Mouse (Mus musculus) hindbrain, embryonic 10.5 days (tissue): Measurements from ENCODE around the gene 1500011B03Rik. TPM values are rescaled to one million over a fixed set of nuclear protein-coding genes. Genes with fewer than 3 reads are reported as not detected.
A peak's percentile ranks its signal among the peaks of the same experiment; 100 is the strongest.
"Not testable (repeated sequence)": the region's sequence is repeated elsewhere in the genome, so short reads cannot be mapped to it uniquely, and the experiment has no call there.

Source experiments
- DNase-seq: peaks from one replicate; pipeline ENCODE4 v3.0.0-alpha.2; 2017; ENCODE audit warnings: low spot score
- H3K27ac ChIP-seq: fragments of 300-500 bp; sonication (generic); 2 replicates; pipeline ENCODE4 v1.5.1; 2016; ENCODE audit warnings: mild to moderate bottlenecking, moderate library complexity
- H3K27me3 ChIP-seq: fragments of 300-500 bp; sonication (generic); 2 replicates; pipeline ENCODE4 v1.6.1; 2016; ENCODE audit warnings: mild to moderate bottlenecking; ENCODE audit not compliant: poor library complexity, insufficient read depth, severe bottlenecking
- H3K36me3 ChIP-seq: fragments of 300-500 bp; sonication (generic); 2 replicates; pipeline ENCODE4 v1.6.1; 2016; ENCODE audit warnings: mild to moderate bottlenecking, moderate library complexity
- H3K4me1 ChIP-seq: fragments of 300-500 bp; sonication (generic); replicated peaks from 2 replicates; pipeline ENCODE4 v1.6.1; 2016; ENCODE audit warnings: mild to moderate bottlenecking
- H3K4me3 ChIP-seq: fragments of 300-500 bp; sonication (generic); 2 replicates; pipeline ENCODE4 v1.5.1; 2016; ENCODE audit warnings: mild to moderate bottlenecking, moderate library complexity
- H3K9me3 ChIP-seq: fragments of 300-500 bp; sonication (generic); 2 replicates; pipeline ENCODE4 v1.6.1; 2016; ENCODE audit warnings: mild to moderate bottlenecking, moderate library complexity
- WGBS: fragments of 180-500 bp; shearing (Covaris S2); methylation state at CpG from one replicate; pipeline ENCODE4 v1.1.7; 2016; 5-methylcytosine and 5-hydroxymethylcytosine counted together
- polyA plus RNA-seq: library from polyadenylated mRNA; unstranded; fragments of >200 nt; fragmentation: Nextera tagmentation; extraction: Ambion mirVana; gene quantifications from 2 replicates; pipeline ENCODE4 v1.2.1, GENCODE M21; 2016

1500011B03Rik gene
- 126 and 159 TPM in 2 replicates for polyA plus RNA-seq

- peak; percentile 93 for DNase-seq
- 8% methylated on average over 53 of the region's 53 CpGs for whole genome bisulfite sequencing
- Histone ChIP-seq H3K27ac (peak within 1 kb of the TSS; percentile 95), H3K4me3 (peak within 1 kb of the TSS; percentile 91), H3K9me3 (peaks cover 7% of the 10 kb centered on the region; the same call in 1 of the 2 replicates), H3K27me3 (no peaks in the 10 kb centered on the region), H3K4me1 (peaks cover 16% of the 10 kb centered on the region), H3K36me3 (peaks cover 21% of the 10 kb centered on the region)
Observed at GRCm38 (mm10) chr5:114822796-114823688, at the start of gene 1500011B03Rik. Gene 1500011B03Rik (minus strand): TSS chr5:114823468.

GRCm38 (mm10) chr5:114865279-114865678, 42.0 kb upstream of the 1500011B03Rik start:
- Histone ChIP-seq H3K27ac (no peak overlapping the region), H3K4me3 (no peak overlapping the region), H3K36me3 (peaks cover 3% of the 10 kb centered on the region; the same call in 1 of the 2 replicates), H3K9me3 (peaks cover 14% of the 10 kb centered on the region), H3K27me3 (no peaks in the 10 kb centered on the region; the same call in 1 of the 2 replicates), H3K4me1 (peaks cover 10% of the 10 kb centered on the region; the same call in 1 of the 2 replicates)
- DNase-seq = no peak
- WGBS = 91% methylated on average over 12 of the region's 12 CpGs

GRCm38 (mm10) chr5:114864813-114865212, 41.5 kb upstream of the 1500011B03Rik start:
- Histone ChIP-seq H3K4me1 (peaks cover 10% of the 10 kb centered on the region; the same call in 1 of the 2 replicates), H3K27ac (no peak overlapping the region), H3K27me3 (peaks cover 5% of the 10 kb centered on the region; the same call in 1 of the 2 replicates), H3K4me3 (no peak overlapping the region), H3K36me3 (peaks cover 3% of the 10 kb centered on the region; the same call in 1 of the 2 replicates), H3K9me3 (peaks cover 14% of the 10 kb centered on the region)
- DNase-seq = no peak
- 78% methylated on average over 7 of the region's 7 CpGs for WGBS

- 84% methylated on average over 6 of the region's 6 CpGs for WGBS
- Histone ChIP-seq H3K27ac (no peak overlapping the region), H3K36me3 (no peaks in the 10 kb centered on the region), H3K9me3 (no peaks in the 10 kb centered on the region), H3K4me3 (no peak overlapping the region), H3K4me1 (peaks cover 19% of the 10 kb centered on the region; the same call in 1 of the 2 replicates), H3K27me3 (peaks cover 20% of the 10 kb centered on the region)
- no peak for DNase-seq
Observed at GRCm38 (mm10) chr5:114861730-114862129, 38.5 kb upstream of the 1500011B03Rik start.

- peaks cover 15% of the 10 kb centered on the region; the same call in 1 of the 2 replicates for H3K4me1 ChIP-seq
- peak; percentile 86 for DNase-seq
- peak overlapping the region; percentile 53 for H3K4me3 ChIP-seq
- no peaks in the 10 kb centered on the region for H3K36me3 ChIP-seq
- no peaks in the 10 kb centered on the region for H3K9me3 ChIP-seq
- WGBS = 6% methylated on average over 18 of the region's 18 CpGs
- H3K27ac ChIP-seq = peak overlapping the region; percentile 78
- peaks cover 22% of the 10 kb centered on the region for H3K27me3 ChIP-seq
Observed at GRCm38 (mm10) chr5:114859253-114859652, 36.0 kb upstream of the 1500011B03Rik start.

GRCm38 (mm10) chr5:114858582-114858981, 35.3 kb upstream of the 1500011B03Rik start, which contains the start of gene Gm9936:
Gene Gm9936 (minus strand): TSS chr5:114858682.
- peak within 1 kb of the TSS; percentile 78 for H3K27ac ChIP-seq
- 85% methylated on average over 12 of the region's 12 CpGs for WGBS

GRCm38 (mm10) chr5:114853364-114853763, 30.1 kb upstream of the 1500011B03Rik start, which contains the start of gene 4930519G04Rik:
Gene 4930519G04Rik (plus strand): TSS chr5:114853664.
- WGBS = 77% methylated on average over 3 of the region's 5 CpGs
- not testable (repeated sequence) for H3K36me3 ChIP-seq, DNase-seq, H3K4me3 ChIP-seq, H3K9me3 ChIP-seq, H3K27ac ChIP-seq, H3K4me1 ChIP-seq
- H3K27me3 ChIP-seq = peaks cover 12% of the 10 kb centered on the region

More at GRCm38 (mm10) chr5:114858582-114858981, 35.3 kb upstream of the 1500011B03Rik start, which contains the start of gene Gm9936:
- no peaks in the 10 kb centered on the region for H3K36me3 ChIP-seq
- H3K4me3 ChIP-seq = peak within 1 kb of the TSS; percentile 53
- no peak for DNase-seq
- H3K27me3 ChIP-seq = peaks cover 22% of the 10 kb centered on the region
- H3K9me3 ChIP-seq = no peaks in the 10 kb centered on the region
- peaks cover 15% of the 10 kb centered on the region; the same call in 1 of the 2 replicates for H3K4me1 ChIP-seq

GRCm38 (mm10) chr5:114851565-114852236, 28.4 kb upstream of the 1500011B03Rik start:
- Histone ChIP-seq H3K4me3 (no peak overlapping the region), H3K27me3 (0 out of 2 replicates have a peak, but pooled peaks cover 1% of the 10 kb centered on the region), H3K4me1 (no peaks in the 10 kb centered on the region), H3K36me3 (no peaks in the 10 kb centered on the region), H3K27ac (no peak overlapping the region), H3K9me3 (no peaks in the 10 kb centered on the region)
- 85% methylated on average over 20 of the region's 20 CpGs for WGBS
- no peak for DNase-seq

GRCm38 (mm10) chr5:114844371-114844770, 21.1 kb upstream of the 1500011B03Rik start:
- not testable (repeated sequence) for H3K9me3 ChIP-seq, DNase-seq, H3K36me3 ChIP-seq, H3K27ac ChIP-seq, H3K27me3 ChIP-seq, H3K4me3 ChIP-seq
- H3K4me1 ChIP-seq = peaks cover 16% of the 10 kb centered on the region
- WGBS = 63% methylated on average over 2 of the region's 2 CpGs

- Histone ChIP-seq H3K4me1 (peaks cover 16% of the 10 kb centered on the region), H3K27ac (no peak overlapping the region), H3K36me3 (no peaks in the 10 kb centered on the region), H3K27me3 (no peaks in the 10 kb centered on the region), H3K4me3 (no peak overlapping the region), H3K9me3 (no peaks in the 10 kb centered on the region)
- WGBS = 69% methylated on average over 5 of the region's 5 CpGs
- DNase-seq = no peak
Observed at GRCm38 (mm10) chr5:114842674-114843073, 19.4 kb upstream of the 1500011B03Rik start.

- H3K4me1 ChIP-seq = peaks cover 16% of the 10 kb centered on the region
- H3K27ac ChIP-seq, H3K27me3 ChIP-seq, H3K9me3 ChIP-seq, DNase-seq, H3K36me3 ChIP-seq, H3K4me3 ChIP-seq: not testable (repeated sequence)
- WGBS = 61% methylated on average over 3 of the region's 3 CpGs
Observed at GRCm38 (mm10) chr5:114842155-114842554, 18.9 kb upstream of the 1500011B03Rik start.

- DNase-seq, H3K27me3 ChIP-seq, H3K4me3 ChIP-seq, H3K27ac ChIP-seq, H3K9me3 ChIP-seq, H3K36me3 ChIP-seq: not testable (repeated sequence)
- peaks cover 16% of the 10 kb centered on the region for H3K4me1 ChIP-seq
- 72% methylated on average over 5 of the region's 5 CpGs for WGBS
Observed at GRCm38 (mm10) chr5:114840481-114840880, 17.2 kb upstream of the 1500011B03Rik start.
